Mouse (Mus musculus) testis, postnatal 10 days (tissue): ENCODE measurements around the gene Wbp1l.

Experiments
- DNase-seq: peaks from one replicate; pipeline ENCODE4 v3.0.0; 2021; ENCODE audit warnings: low spot score

The Wbp1l gene

GRCm38 (mm10) chr19:46658348-46658747 is 59.5 kb downstream of the Wbp1l start:
- DNase-seq = no peak

GRCm38 (mm10) chr19:46658851-46659250 is 60.0 kb downstream of the Wbp1l start:
- no peak for DNase-seq

- no peak for DNase-seq
Measured at GRCm38 (mm10) chr19:46661511-46661910, 62.6 kb downstream of the Wbp1l start.

- no peak for DNase-seq
Measured at GRCm38 (mm10) chr19:46662214-46662613, 63.3 kb downstream of the Wbp1l start.

- DNase-seq = no peak
Measured at GRCm38 (mm10) chr19:46662784-46663183, 63.9 kb downstream of the Wbp1l start.

GRCm38 (mm10) chr19:46665474-46665873 is 66.6 kb downstream of the Wbp1l start:
- no peak for DNase-seq

GRCm38 (mm10) chr19:46667300-46667699 is 68.4 kb downstream of the Wbp1l start:
- DNase-seq = no peak

- no peak for DNase-seq
Measured at GRCm38 (mm10) chr19:46668263-46668662, 69.4 kb downstream of the Wbp1l start.

- DNase-seq = no peak
Measured at GRCm38 (mm10) chr19:46669802-46670201, 70.9 kb downstream of the Wbp1l start.

- DNase-seq = peak; percentile 79
Measured at GRCm38 (mm10) chr19:46670691-46671090, 71.8 kb downstream of the Wbp1l start.

- no peak for DNase-seq
Measured at GRCm38 (mm10) chr19:46672766-46673418, 74.0 kb downstream of the Wbp1l start, which contains the start of gene Cyp17a1. Gene Cyp17a1 (minus strand): TSS chr19:46673172.

- DNase-seq = no peak
Measured at GRCm38 (mm10) chr19:46675641-46676040, 76.8 kb downstream of the Wbp1l start.

- DNase-seq = no peak
Measured at GRCm38 (mm10) chr19:46679720-46680383, 81.0 kb downstream of the Wbp1l start.

- DNase-seq = peak; percentile 88
Measured at GRCm38 (mm10) chr19:46689460-46690372, 90.8 kb downstream of the Wbp1l start, which contains the start of gene Borcs7. Gene Borcs7 (plus strand): TSS chr19:46689906.

- DNase-seq = no peak
Measured at GRCm38 (mm10) chr19:46690387-46690786, 91.5 kb downstream of the Wbp1l start.

GRCm38 (mm10) chr19:46691078-46691477 is 92.2 kb downstream of the Wbp1l start:
- DNase-seq = no peak

GRCm38 (mm10) chr19:46693146-46693545 is 94.3 kb downstream of the Wbp1l start:
- DNase-seq = no peak

- DNase-seq = no peak
Measured at GRCm38 (mm10) chr19:46696482-46696881, 97.6 kb downstream of the Wbp1l start.

- no peak for DNase-seq
Measured at GRCm38 (mm10) chr19:46696943-46697342, 98.1 kb downstream of the Wbp1l start.

GRCm38 (mm10) chr19:46697840-46698517 is 99.1 kb downstream of the Wbp1l start:
- DNase-seq = no peak

- no peak for DNase-seq
Measured at GRCm38 (mm10) chr19:46699011-46699481, 100.2 kb downstream of the Wbp1l start.

GRCm38 (mm10) chr19:46701156-46701555 is 102.3 kb downstream of the Wbp1l start:
- no peak for DNase-seq
